Mouse (Mus musculus): ENCODE results near the gene Btbd9. TPM values are rescaled to one million over a fixed set of nuclear protein-coding genes. Genes with fewer than 3 reads are reported as not detected.

Gene Btbd9
- polyA plus RNA-seq, 1 experiment, result 21.3 TPM

GRCm38 (mm10) chr17:30574783-30575075 lies 1.6 kb downstream of the Btbd9 start:
- no peak overlapping the region for H3ac ChIP-seq (ENCODE audit: control insufficient read depth, insufficient read length)
- peaks cover 14% of the 10 kb centered on the region for H3K79me2 ChIP-seq (ENCODE audit: control insufficient read depth, insufficient read depth)
- peak overlapping the region; percentile 77 for H3K4me3 ChIP-seq
- H3K27me3 ChIP-seq (ENCODE audit: control insufficient read depth, insufficient read depth, insufficient read length), result no peaks in the 10 kb centered on the region
- no peak for TF ChIP-seq POLR2A (IDR thresholded peaks at IDR 0.05; ENCODE audit: insufficient read length, low read depth)
- no peak for TF ChIP-seq CEBPB (IDR thresholded peaks at IDR 0.05; ENCODE audit: insufficient read depth, poor library complexity, severe bottlenecking)
- no peak for TF ChIP-seq REST (IDR thresholded peaks at IDR 0.05; ENCODE audit: insufficient read depth, insufficient read length)
- TF ChIP-seq TCF12 (IDR thresholded peaks at IDR 0.05; ENCODE audit: insufficient read depth, poor library complexity, severe bottlenecking), result no peak
- TF ChIP-seq USF1 (IDR thresholded peaks at IDR 0.05; ENCODE audit: low read depth), result no peak
- no peak for TF ChIP-seq MAX (IDR thresholded peaks at IDR 0.05; ENCODE audit: low read depth)
- no peak for TF ChIP-seq POLR2AphosphoS2 (IDR thresholded peaks at IDR 0.05; ENCODE audit: insufficient read length, low read depth)
- no peak for TF ChIP-seq E2F4 (IDR thresholded peaks at IDR 0.05; ENCODE audit: insufficient read depth)
- H3K36me3 ChIP-seq (ENCODE audit: control insufficient read depth, insufficient read depth), result no peaks in the 10 kb centered on the region
- H3K4me2 ChIP-seq (ENCODE audit: low read depth), result peak overlapping the region; percentile 87

DNA sequence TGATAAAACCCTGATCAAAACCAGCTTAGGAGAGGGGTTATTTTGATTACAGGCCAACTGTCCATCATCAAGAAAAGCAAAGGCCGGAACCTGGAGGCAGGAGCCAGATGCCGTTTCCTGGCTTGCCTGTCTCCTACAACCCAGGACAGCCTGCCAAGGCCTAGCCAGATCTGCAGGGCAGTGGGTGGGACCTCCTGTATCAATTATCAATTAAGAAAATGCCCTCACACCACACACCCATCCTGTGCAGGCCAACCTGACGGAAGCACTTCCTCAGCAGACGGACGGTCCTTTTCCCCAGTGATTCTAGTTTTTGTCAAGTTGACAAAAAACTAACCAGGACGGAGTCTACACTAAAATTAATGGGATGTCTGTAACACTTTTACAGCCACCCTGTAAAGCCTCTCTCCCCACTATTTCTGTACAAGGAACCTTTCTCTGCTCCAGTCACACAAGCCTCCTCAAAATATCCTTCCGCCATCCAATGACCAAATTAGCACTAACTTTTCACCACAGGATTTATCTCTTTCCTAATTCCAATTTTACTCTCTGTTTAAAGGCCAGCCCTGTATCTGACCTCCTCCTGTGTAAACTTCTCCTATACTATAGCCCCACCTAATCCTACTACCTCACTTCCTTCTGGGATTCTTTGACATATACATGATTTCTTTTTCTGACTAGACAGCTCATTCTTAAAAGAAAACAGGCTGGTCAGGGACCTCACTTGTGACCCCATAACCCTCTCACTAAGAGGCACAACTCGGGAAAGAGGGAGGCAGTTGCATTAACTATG lies 2.1 kb downstream of the Btbd9 start:
- no peaks in the 10 kb centered on the region for H3K27me3 ChIP-seq (ENCODE audit: control insufficient read depth, insufficient read depth, insufficient read length)
- TF ChIP-seq CEBPB (IDR thresholded peaks at IDR 0.05; ENCODE audit: insufficient read depth, poor library complexity, severe bottlenecking) (no peak), REST (IDR thresholded peaks at IDR 0.05; ENCODE audit: insufficient read depth, insufficient read length) (no peak), SRF (IDR thresholded peaks at IDR 0.05; ENCODE audit: control insufficient read depth, insufficient read length, low read depth) (no peak), USF1 (IDR thresholded peaks at IDR 0.05; ENCODE audit: low read depth) (no peak), MYOG (IDR thresholded peaks at IDR 0.05; ENCODE audit: control insufficient read depth in 1 of 3, insufficient read depth in 1 of 3, insufficient read length in 2 of 3, low read depth in 2 of 3) (no peak), POLR2AphosphoS2 (IDR thresholded peaks at IDR 0.05; ENCODE audit: insufficient read length, low read depth) (no peak), POLR2A (IDR thresholded peaks at IDR 0.05; ENCODE audit: insufficient read length, low read depth) (no peak)
- H3K36me3 ChIP-seq (ENCODE audit: control insufficient read depth, insufficient read depth), result no peaks in the 10 kb centered on the region
- peak overlapping the region; percentile 77 for H3K4me3 ChIP-seq
- peaks cover 19% of the 10 kb centered on the region for H3K79me2 ChIP-seq (ENCODE audit: control insufficient read depth, insufficient read depth)
- H3K4me2 ChIP-seq (ENCODE audit: low read depth), result no peak overlapping the region
- no peak overlapping the region for H3ac ChIP-seq (ENCODE audit: control insufficient read depth, insufficient read length)

GRCm38 (mm10) chr17:30570971-30571370 lies 5.3 kb downstream of the Btbd9 start:
- TF ChIP-seq POLR2AphosphoS2 (IDR thresholded peaks at IDR 0.05; ENCODE audit: insufficient read length, low read depth), result no peak
- H3ac ChIP-seq (ENCODE audit: control insufficient read depth, insufficient read length), result no peak overlapping the region
- peak overlapping the region; percentile 0 for H3K4me2 ChIP-seq (ENCODE audit: low read depth)
- H3K79me2 ChIP-seq (ENCODE audit: control insufficient read depth, insufficient read depth), result peaks cover 28% of the 10 kb centered on the region
- no peaks in the 10 kb centered on the region for H3K27me3 ChIP-seq (ENCODE audit: control insufficient read depth, insufficient read depth, insufficient read length)
- H3K36me3 ChIP-seq (ENCODE audit: control insufficient read depth, insufficient read depth), result no peaks in the 10 kb centered on the region
- H3K4me3 ChIP-seq, result no peak overlapping the region

GRCm38 (mm10) chr17:30570173-30570572 lies 6.1 kb downstream of the Btbd9 start:
- H3K36me3 ChIP-seq (ENCODE audit: control insufficient read depth, insufficient read depth), result no peaks in the 10 kb centered on the region
- no peaks in the 10 kb centered on the region for H3K27me3 ChIP-seq (ENCODE audit: control insufficient read depth, insufficient read depth, insufficient read length)
- H3ac ChIP-seq (ENCODE audit: control insufficient read depth, insufficient read length), result no peak overlapping the region
- H3K79me2 ChIP-seq (ENCODE audit: control insufficient read depth, insufficient read depth), result peaks cover 28% of the 10 kb centered on the region
- TF ChIP-seq POLR2A (IDR thresholded peaks at IDR 0.05; ENCODE audit: insufficient read length, low read depth) (no peak), MYOD1 (IDR thresholded peaks at IDR 0.05; ENCODE audit: control insufficient read depth in 1 of 3, insufficient read length in 2 of 3, low read depth in 2 of 3) (no peak), POLR2AphosphoS2 (IDR thresholded peaks at IDR 0.05; ENCODE audit: insufficient read length, low read depth) (no peak), TCF3 (IDR thresholded peaks at IDR 0.05; ENCODE audit: insufficient read length, low read depth) (no peak)
- no peak overlapping the region for H3K4me3 ChIP-seq
- H3K4me2 ChIP-seq (ENCODE audit: low read depth), result no peak overlapping the region

DNA sequence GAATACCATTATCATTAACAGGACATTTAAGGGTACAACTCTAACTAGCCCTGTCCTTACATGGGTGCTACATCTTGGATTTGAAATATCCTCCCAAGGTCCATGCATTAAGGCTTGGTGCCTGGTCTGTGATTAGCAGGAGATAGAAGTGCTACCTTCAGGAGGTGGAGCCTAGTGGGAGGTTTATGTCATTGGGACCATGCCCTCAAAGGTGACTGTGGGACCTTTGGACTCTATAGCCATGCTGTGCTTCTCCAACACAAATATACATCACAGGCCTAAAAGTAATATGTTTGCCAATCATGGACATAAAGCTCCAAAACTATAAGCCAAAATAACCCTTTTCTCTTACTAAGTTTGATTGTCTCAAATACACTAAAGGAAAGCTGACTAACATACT lies 7.8 kb downstream of the Btbd9 start:
- H3ac ChIP-seq (ENCODE audit: control insufficient read depth, insufficient read length), result no peak overlapping the region
- H3K27me3 ChIP-seq (ENCODE audit: control insufficient read depth, insufficient read depth, insufficient read length), result no peaks in the 10 kb centered on the region
- no peak overlapping the region for H3K4me3 ChIP-seq
- TF ChIP-seq USF1 (IDR thresholded peaks at IDR 0.05; ENCODE audit: low read depth), result no peak
- no peak for TF ChIP-seq TCF12 (IDR thresholded peaks at IDR 0.05; ENCODE audit: insufficient read depth, poor library complexity, severe bottlenecking)
- TF ChIP-seq TCF3 (IDR thresholded peaks at IDR 0.05; ENCODE audit: insufficient read length, low read depth), result no peak
- no peak for TF ChIP-seq POLR2AphosphoS2 (IDR thresholded peaks at IDR 0.05; ENCODE audit: insufficient read length, low read depth)
- TF ChIP-seq REST (IDR thresholded peaks at IDR 0.05; ENCODE audit: insufficient read depth, insufficient read length), result no peak
- TF ChIP-seq POLR2A (IDR thresholded peaks at IDR 0.05; ENCODE audit: insufficient read length, low read depth), result no peak
- TF ChIP-seq SRF (IDR thresholded peaks at IDR 0.05; ENCODE audit: control insufficient read depth, insufficient read length, low read depth), result no peak
- no peak for TF ChIP-seq MAX (IDR thresholded peaks at IDR 0.05; ENCODE audit: low read depth)
- TF ChIP-seq MYOG (IDR thresholded peaks at IDR 0.05; ENCODE audit: control insufficient read depth in 1 of 3, insufficient read depth in 1 of 3, insufficient read length in 2 of 3, low read depth in 2 of 3), result no peak
- no peak for TF ChIP-seq CEBPB (IDR thresholded peaks at IDR 0.05; ENCODE audit: insufficient read depth, poor library complexity, severe bottlenecking)
- no peak for TF ChIP-seq E2F4 (IDR thresholded peaks at IDR 0.05; ENCODE audit: insufficient read depth)
- no peak for TF ChIP-seq MYOD1 (IDR thresholded peaks at IDR 0.05; ENCODE audit: control insufficient read depth in 1 of 3, insufficient read length in 2 of 3, low read depth in 2 of 3)
- peaks cover 24% of the 10 kb centered on the region for H3K79me2 ChIP-seq (ENCODE audit: control insufficient read depth, insufficient read depth)
- no peaks in the 10 kb centered on the region for H3K36me3 ChIP-seq (ENCODE audit: control insufficient read depth, insufficient read depth)
- no peak overlapping the region for H3K4me2 ChIP-seq (ENCODE audit: low read depth)
